Mouse (Mus musculus): ENCODE results near the gene Acot3. TPM values are rescaled to one million over a fixed set of nuclear protein-coding genes. Genes with fewer than 3 reads are reported as not detected.
"Not testable (repeated sequence)": the region's sequence is repeated elsewhere in the genome, so short reads cannot be mapped to it uniquely, and the experiment has no call there.

The Acot3 gene
- polyA plus RNA-seq, 1 experiment from 2014 or later: 37.2 TPM

GRCm38 (mm10) chr12:84038241-84038640, 13.7 kb upstream of the Acot3 start, which contains the start of gene Acot4:
Gene Acot4 (plus strand): TSS chr12:84038379.
- Histone ChIP-seq H3K9ac (replicated peaks) (peak within 1 kb of the TSS; percentile 59), H3K27ac (ENCODE audit: low read depth) (peak within 1 kb of the TSS; percentile 79), H3K4me3 (ENCODE audit: low read depth, low read length) (peak within 1 kb of the TSS; percentile 51), H3K4me2 (ENCODE audit: low read depth, low read length) (peak within 1 kb of the TSS; percentile 67)
- TF ChIP-seq EP300 (IDR thresholded peaks at IDR 0.05; ENCODE audit: low read depth): peak; percentile 66
- H3K4me1 ChIP-seq (ENCODE audit: insufficient read depth); H3K27me3 ChIP-seq (ENCODE audit: insufficient read depth, low read length); H3K9me3 ChIP-seq (ENCODE audit: low read length); H3K36me3 ChIP-seq (replicated peaks; ENCODE audit: insufficient read depth, low read length): not testable (repeated sequence)
- ATAC-seq (peak; percentile 83), DNase-seq (peak; percentile 75)
- 18% methylated on average over 17 of the region's 32 CpGs for WGBS (ENCODE audit: insufficient replicate concordance)

GRCm38 (mm10) chr12:84038691-84039111, 13.2 kb upstream of the Acot3 start, which contains the start of gene Gm49366:
Gene Gm49366 (plus strand): TSS chr12:84038935.
- Histone ChIP-seq H3K4me3 (ENCODE audit: low read depth, low read length) (peak within 1 kb of the TSS; percentile 51), H3K27ac (ENCODE audit: low read depth) (peak within 1 kb of the TSS; percentile 79), H3K9ac (replicated peaks) (peak within 1 kb of the TSS; percentile 59), H3K4me2 (ENCODE audit: low read depth, low read length) (peak within 1 kb of the TSS; percentile 67)
- H3K27me3 ChIP-seq (ENCODE audit: insufficient read depth, low read length); H3K9me3 ChIP-seq (ENCODE audit: low read length); H3K36me3 ChIP-seq (replicated peaks; ENCODE audit: insufficient read depth, low read length); H3K4me1 ChIP-seq (ENCODE audit: insufficient read depth): not testable (repeated sequence)
- DNase-seq (peak; percentile 61), ATAC-seq (peak; percentile 73)
- 9% methylated on average over 29 of the region's 39 CpGs for WGBS (ENCODE audit: insufficient replicate concordance)

GRCm38 (mm10) chr12:84042248-84042647, 9.7 kb upstream of the Acot3 start:
- Histone ChIP-seq H3K27me3 (ENCODE audit: insufficient read depth, low read length) (no peaks in the 10 kb centered on the region), H3K36me3 (replicated peaks; ENCODE audit: insufficient read depth, low read length) (no peaks in the 10 kb centered on the region), H3K9me3 (ENCODE audit: low read length) (no peaks in the 10 kb centered on the region), H3K4me2 (ENCODE audit: low read depth, low read length) (peak overlapping the region; percentile 36; the same call in 1 of the 2 replicates), H3K4me1 (ENCODE audit: insufficient read depth) (peaks cover 9% of the 10 kb centered on the region; the same call in 1 of the 2 replicates), H3K4me3 (ENCODE audit: low read depth, low read length) (no peak overlapping the region), H3K27ac (ENCODE audit: low read depth) (peak overlapping the region; percentile 64), H3K9ac (replicated peaks) (no peak overlapping the region)
- peak; percentile 81 for ATAC-seq
- 66% methylated on average over 5 of the region's 5 CpGs for WGBS (ENCODE audit: insufficient replicate concordance)
- DNase-seq: no peak
- TF ChIP-seq EP300 (IDR thresholded peaks at IDR 0.05; ENCODE audit: low read depth) (peak; percentile 60), CTCF (IDR thresholded peaks at IDR 0.05; ENCODE audit: low read depth) (no peak)

GRCm38 (mm10) chr12:84044045-84044444, 7.9 kb upstream of the Acot3 start:
- TF ChIP-seq EP300 (IDR thresholded peaks at IDR 0.05; ENCODE audit: low read depth) (no peak), CTCF (IDR thresholded peaks at IDR 0.05; ENCODE audit: low read depth) (no peak)
- no peak for DNase-seq
- Histone ChIP-seq H3K4me1 (ENCODE audit: insufficient read depth) (peaks cover 7% of the 10 kb centered on the region; the same call in 1 of the 2 replicates), H3K27ac (ENCODE audit: low read depth) (no peak overlapping the region), H3K4me3 (ENCODE audit: low read depth, low read length) (no peak overlapping the region), H3K9me3 (ENCODE audit: low read length) (no peaks in the 10 kb centered on the region), H3K9ac (replicated peaks) (no peak overlapping the region), H3K36me3 (replicated peaks; ENCODE audit: insufficient read depth, low read length) (no peaks in the 10 kb centered on the region), H3K27me3 (ENCODE audit: insufficient read depth, low read length) (no peaks in the 10 kb centered on the region), H3K4me2 (ENCODE audit: low read depth, low read length) (no peak overlapping the region)
- no peak for ATAC-seq
- 53% methylated on average over 2 of the region's 2 CpGs for WGBS (ENCODE audit: insufficient replicate concordance)

GRCm38 (mm10) chr12:84046906-84047305, 5.0 kb upstream of the Acot3 start:
- Histone ChIP-seq H3K36me3 (replicated peaks; ENCODE audit: insufficient read depth, low read length) (no peaks in the 10 kb centered on the region), H3K4me1 (ENCODE audit: insufficient read depth) (peaks cover 9% of the 10 kb centered on the region; the same call in 1 of the 2 replicates), H3K9ac (replicated peaks) (no peak overlapping the region), H3K9me3 (ENCODE audit: low read length) (no peaks in the 10 kb centered on the region), H3K4me2 (ENCODE audit: low read depth, low read length) (no peak overlapping the region), H3K4me3 (ENCODE audit: low read depth, low read length) (no peak overlapping the region), H3K27me3 (ENCODE audit: insufficient read depth, low read length) (no peaks in the 10 kb centered on the region), H3K27ac (ENCODE audit: low read depth) (no peak overlapping the region)
- 73% methylated on average over 1 of the region's 1 CpGs for WGBS (ENCODE audit: insufficient replicate concordance)
- TF ChIP-seq CTCF (IDR thresholded peaks at IDR 0.05; ENCODE audit: low read depth) (no peak), EP300 (IDR thresholded peaks at IDR 0.05; ENCODE audit: low read depth) (no peak)
- ATAC-seq (no peak), DNase-seq (no peak)

GRCm38 (mm10) chr12:84050744-84051143, 1.2 kb upstream of the Acot3 start:
- peak; percentile 72 for ATAC-seq
- 71% methylated on average over 5 of the region's 5 CpGs for WGBS (ENCODE audit: insufficient replicate concordance)

GRCm38 (mm10) chr12:84052609-84053008, 665 bp downstream of the Acot3 start:
- no peaks in the 10 kb centered on the region for H3K36me3 ChIP-seq (replicated peaks; ENCODE audit: insufficient read depth, low read length)
- no peaks in the 10 kb centered on the region for H3K9me3 ChIP-seq (ENCODE audit: low read length)
- H3K9ac ChIP-seq (replicated peaks): peak overlapping the region; percentile 11; the same call in 1 of the 2 replicates
- H3K4me1 ChIP-seq (ENCODE audit: insufficient read depth): 0 out of 2 replicates have a peak, but pooled peaks cover 4% of the 10 kb centered on the region
- peak overlapping the region; percentile 55 for H3K27ac ChIP-seq (ENCODE audit: low read depth)
- H3K4me2 ChIP-seq (ENCODE audit: low read depth, low read length): peak overlapping the region; percentile 65; the same call in 1 of the 2 replicates
- DNase-seq: no peak
- TF ChIP-seq CTCF (IDR thresholded peaks at IDR 0.05; ENCODE audit: low read depth): no peak
- TF ChIP-seq EP300 (IDR thresholded peaks at IDR 0.05; ENCODE audit: low read depth): peak; percentile 4; the same call in 1 of the 2 replicates
- peak; percentile 16; the same call in 1 of the 2 replicates for ATAC-seq
- H3K27me3 ChIP-seq (ENCODE audit: insufficient read depth, low read length): peaks cover 15% of the 10 kb centered on the region; the same call in 1 of the 2 replicates
- no peak overlapping the region for H3K4me3 ChIP-seq (ENCODE audit: low read depth, low read length)
- 66% methylated on average over 7 of the region's 7 CpGs for WGBS (ENCODE audit: insufficient replicate concordance)

More at GRCm38 (mm10) chr12:84050744-84051143, 1.2 kb upstream of the Acot3 start:
- peak; percentile 19 for DNase-seq
- peaks cover 15% of the 10 kb centered on the region; the same call in 1 of the 2 replicates for H3K27me3 ChIP-seq (ENCODE audit: insufficient read depth, low read length)
- not testable (repeated sequence) for H3K9me3 ChIP-seq (ENCODE audit: low read length); H3K27ac ChIP-seq (ENCODE audit: low read depth); H3K4me3 ChIP-seq (ENCODE audit: low read depth, low read length); H3K4me1 ChIP-seq (ENCODE audit: insufficient read depth); H3K4me2 ChIP-seq (ENCODE audit: low read depth, low read length); H3K36me3 ChIP-seq (replicated peaks; ENCODE audit: insufficient read depth, low read length); H3K9ac ChIP-seq (replicated peaks)

Measured in liver, postnatal 0 days (tissue).